Mouse (Mus musculus) retina, embryonic 14.5 days (tissue): ENCODE measurements around the gene Ndrg2.
A peak's percentile ranks its signal among the peaks of the same experiment; 100 is the strongest.

Experiments
- DNase-seq: peaks from one replicate; pipeline ENCODE4 v3.0.0-alpha.2; 2015; ENCODE audit warnings: low spot score

The Ndrg2 gene

DNA sequence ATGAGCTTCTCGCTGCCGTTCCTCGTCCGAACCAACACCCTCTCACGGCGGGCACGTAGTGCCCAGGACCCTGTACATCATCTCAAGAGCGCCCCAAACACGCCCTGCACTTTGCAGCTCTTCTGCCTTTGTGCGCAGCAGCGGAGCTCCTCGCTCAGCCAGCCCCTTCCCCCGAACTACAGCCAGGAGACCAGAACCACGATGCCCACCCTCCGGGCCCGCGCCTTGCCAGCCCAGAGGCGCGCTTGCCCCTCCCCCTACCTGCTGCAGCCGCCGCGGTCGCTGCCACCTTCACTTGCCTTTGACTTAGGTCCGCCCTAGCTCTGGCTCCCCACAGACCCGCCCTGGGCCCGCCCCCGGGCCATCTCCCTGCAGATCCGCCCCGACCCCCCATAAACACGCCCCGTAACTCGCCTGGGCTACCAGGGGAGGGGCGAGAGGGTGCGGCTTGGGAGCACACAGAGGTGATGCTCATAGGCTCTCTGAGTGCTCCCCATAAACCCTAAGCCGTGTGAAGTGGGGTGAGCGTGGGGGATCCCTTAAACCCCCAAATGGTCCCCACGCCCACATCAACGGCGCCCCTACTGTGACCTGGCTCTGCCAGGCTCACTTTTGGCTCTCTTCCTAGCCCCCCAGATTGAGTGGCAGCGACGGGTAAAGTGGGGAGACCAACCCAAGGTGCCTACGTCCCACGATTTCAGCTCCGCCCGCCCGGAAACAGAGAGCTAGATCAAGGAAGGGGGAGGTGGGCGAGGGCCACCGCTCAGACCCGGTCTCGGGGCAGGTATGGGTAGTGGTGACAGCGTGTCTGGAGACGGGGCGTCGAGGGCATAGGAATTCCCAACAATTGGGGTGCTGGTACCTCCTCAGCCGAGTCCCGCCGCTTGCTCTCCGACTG, 647 bp downstream of the Ndrg2 start:
- peak; percentile 55 for DNase-seq

DNA sequence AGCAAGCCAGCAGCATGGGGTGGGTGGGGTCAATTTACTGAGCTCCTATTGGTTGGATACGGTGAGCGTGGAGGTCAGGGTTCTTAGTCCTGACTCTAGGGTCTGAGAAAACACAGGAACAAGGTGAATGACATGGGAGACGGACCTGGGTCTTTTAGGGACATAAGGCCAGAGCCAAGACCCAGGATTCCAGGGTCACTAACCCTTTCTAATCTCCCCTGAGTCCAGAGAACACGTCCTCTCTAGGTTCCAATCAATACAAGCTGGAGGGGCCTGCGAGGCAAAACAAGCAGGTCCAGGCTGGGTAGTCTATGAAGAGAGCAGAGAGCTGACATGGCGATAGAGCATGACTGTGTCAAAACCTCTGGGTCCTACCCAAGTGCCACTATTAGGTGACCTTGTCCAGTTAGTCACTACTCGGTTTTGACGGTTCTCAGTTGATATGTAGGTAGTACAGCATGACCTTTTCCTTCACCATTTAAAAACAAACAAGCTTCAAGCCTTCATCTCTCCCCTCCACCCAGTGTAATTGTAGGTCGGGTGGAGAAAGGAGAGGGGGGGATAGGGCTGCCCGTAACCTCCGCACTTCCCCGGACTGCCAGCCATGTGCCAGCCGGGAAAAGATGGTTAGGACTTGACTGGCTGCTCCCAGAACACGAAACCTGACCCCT, 1.4 kb downstream of the Ndrg2 start:
- DNase-seq = peak; percentile 27

- no peak for DNase-seq
Measured at GRCm38 (mm10) chr14:51911301-51911700, 2.7 kb downstream of the Ndrg2 start.

GRCm38 (mm10) chr14:51906102-51906501, 7.9 kb downstream of the Ndrg2 start:
- no peak for DNase-seq

DNA sequence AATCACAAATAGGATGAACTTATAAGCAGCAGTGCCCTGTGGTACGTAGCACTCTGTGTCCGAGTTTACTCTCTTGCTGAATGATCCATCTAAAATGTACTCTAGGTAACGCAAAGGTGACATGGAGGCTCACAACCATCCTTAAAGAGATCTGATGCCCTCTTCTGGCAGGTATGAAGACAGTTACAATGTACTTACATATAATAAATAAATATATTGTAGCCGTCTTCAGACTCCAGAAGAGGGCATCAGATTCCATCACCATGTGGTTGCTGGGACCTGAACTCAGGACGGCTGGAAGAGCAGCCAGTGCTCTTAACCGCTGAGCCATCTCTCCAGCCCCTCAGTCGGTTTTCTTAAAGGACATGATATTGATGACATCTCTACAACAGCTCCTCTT, 9.3 kb downstream of the Ndrg2 start:
- DNase-seq = no peak

- DNase-seq = no peak
Measured at GRCm38 (mm10) chr14:51903782-51904181, 10.2 kb downstream of the Ndrg2 start.

DNA sequence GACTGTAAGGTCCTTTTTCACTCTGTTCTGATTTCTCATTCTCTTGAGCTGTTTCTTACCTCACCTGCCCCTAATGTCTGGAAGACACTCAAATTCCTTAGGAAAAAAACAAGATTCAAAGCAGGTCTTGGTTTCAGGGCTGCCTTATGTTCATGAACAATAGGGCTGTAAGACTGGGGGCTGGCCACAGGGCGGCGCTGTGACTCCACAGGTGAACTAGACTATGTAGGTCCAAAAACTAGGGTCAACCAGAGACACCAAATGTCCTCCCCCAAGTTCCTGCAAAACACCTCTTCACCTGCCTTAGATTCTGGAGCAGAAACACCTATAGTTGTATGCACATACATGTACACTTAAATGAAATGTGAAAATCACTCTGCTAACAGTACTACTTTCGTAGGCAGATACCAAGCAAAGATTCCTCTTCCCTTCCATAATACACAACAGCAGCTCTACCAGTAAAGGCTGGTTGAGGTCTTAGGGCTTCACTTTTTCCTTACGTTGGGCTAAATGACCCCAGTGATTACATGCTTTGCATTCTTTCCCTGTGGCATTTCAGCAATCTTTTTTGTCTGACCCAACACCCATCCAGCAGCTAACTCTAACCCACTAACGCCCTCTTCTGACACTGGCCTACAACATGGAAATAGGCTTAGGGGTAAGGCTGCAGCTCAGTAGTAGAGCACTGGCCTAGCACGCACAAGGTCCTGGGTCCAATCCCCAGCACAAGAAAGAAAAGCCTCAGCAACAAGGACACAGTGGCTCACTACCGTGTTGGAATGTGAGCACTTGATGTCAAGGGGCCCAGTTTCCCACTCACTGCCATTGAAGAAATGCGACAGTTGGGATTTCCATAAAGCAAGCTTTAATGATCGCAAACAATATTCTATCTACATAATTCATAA, 10.9 kb downstream of the Ndrg2 start:
- DNase-seq = peak; percentile 86

DNA sequence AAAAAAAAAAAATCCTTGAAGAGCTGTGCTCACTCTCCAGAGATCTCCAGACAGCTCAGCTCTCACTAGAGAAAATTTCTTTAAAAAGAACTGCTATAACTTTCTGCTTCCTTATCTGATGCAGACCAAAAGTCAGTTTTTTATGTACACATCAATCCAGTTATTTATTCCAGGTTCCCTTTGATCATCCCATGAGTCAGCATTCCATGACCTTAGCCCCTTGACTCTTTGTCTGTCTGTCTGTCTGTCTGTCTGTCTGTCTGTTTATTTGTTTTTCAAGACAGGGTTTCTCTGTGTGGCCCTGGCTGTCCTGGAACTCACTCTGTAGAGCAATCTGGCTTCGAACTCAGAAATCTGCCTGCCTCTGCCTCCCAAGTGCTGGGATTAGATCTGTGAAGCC, 14.6 kb downstream of the Ndrg2 start:
- no peak for DNase-seq

DNA sequence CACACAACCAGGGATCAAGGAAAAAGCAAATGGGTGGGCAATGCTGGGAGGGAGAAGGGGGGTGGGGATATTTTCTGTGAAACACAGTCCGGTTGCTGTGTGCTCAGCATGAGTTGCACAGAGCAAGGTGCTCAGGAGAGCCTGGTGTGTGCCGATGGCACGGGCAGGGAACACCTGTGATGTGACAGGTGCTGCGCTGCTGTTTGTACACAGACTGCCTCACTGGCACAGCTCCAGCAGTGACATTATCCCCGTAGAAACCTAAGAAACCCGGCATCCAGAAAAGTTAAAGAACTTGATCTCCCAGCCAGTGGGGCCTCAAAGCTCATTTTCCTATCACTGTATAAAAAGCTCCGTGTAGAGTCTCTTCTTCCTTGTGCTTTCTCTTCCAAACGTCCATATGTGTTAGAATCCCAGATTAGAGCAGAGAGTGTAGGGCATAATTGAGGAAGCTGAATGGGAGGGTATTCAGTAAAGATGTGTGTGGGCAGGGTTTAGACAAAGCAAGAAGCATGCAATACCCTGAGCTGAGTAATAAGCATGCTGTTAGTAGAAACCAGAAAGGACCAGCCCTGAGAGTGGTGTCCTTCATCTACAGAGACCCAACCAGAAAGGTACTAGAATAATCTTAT, 17.3 kb downstream of the Ndrg2 start:
- no peak for DNase-seq

- DNase-seq = no peak
Measured at GRCm38 (mm10) chr14:51896019-51896418, 17.9 kb downstream of the Ndrg2 start.

- DNase-seq = no peak
Measured at GRCm38 (mm10) chr14:51895071-51895470, 18.9 kb downstream of the Ndrg2 start.

DNA sequence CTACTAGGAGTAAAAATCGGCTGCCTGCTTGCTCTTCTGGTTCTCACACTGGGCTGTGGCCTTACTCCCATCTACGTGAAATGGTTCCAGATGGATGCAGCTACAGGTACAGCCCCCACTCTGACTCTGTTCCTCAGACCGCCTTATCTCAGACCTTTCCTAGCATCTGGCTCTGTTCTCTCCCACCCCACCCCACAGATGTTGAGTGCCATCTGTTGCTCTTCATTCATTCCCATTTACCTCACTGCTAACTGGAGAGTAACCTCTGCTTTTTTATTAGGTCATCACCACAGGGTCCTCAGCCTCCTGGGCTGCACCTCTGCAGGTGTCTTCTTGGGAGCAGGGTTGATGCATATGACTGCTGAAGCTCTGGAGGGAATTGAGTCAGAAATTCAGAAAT, 20.1 kb downstream of the Ndrg2 start:
- no peak for DNase-seq

GRCm38 (mm10) chr14:51893094-51893794, 20.7 kb downstream of the Ndrg2 start:
- DNase-seq = no peak

GRCm38 (mm10) chr14:51892191-51892939, 21.6 kb downstream of the Ndrg2 start, which contains the start of gene Slc39a2:
TSS of gene Slc39a2 (plus strand) at chr14:51892889.
- no peak for DNase-seq

- no peak for DNase-seq
Measured at GRCm38 (mm10) chr14:51889833-51890232, 24.1 kb downstream of the Ndrg2 start.

GRCm38 (mm10) chr14:51886051-51886450, 27.9 kb downstream of the Ndrg2 start:
- no peak for DNase-seq

- peak; percentile 96 for DNase-seq
Measured at GRCm38 (mm10) chr14:51884598-51885331, 29.2 kb downstream of the Ndrg2 start, which contains the start of gene Mettl17. TSS of gene Mettl17 (plus strand) at chr14:51884842.

DNA sequence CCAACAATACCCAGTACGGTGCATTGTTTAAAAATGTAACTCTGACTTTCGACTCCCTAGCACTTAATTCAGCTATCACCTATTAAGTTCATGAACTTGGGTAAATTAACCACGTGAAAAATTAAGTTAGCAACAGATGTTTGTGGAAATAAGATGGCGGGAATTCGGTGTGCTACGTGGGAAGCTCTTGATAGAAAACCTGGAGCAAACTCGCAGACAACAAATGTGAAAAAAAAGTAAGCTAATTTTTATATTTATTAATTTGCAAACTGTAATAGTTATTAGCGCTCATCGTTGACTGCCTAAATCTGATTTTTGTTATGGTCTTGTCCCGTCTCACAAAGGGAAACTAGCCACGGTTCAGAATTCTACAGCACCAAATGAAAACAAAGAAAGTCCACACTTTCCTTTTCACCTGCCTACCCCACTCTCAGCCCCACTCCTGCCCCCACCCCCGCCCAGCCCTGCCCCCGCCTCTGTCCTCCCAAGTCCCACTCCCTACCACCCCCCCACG, 29.9 kb downstream of the Ndrg2 start:
- peak; percentile 57 for DNase-seq

DNA sequence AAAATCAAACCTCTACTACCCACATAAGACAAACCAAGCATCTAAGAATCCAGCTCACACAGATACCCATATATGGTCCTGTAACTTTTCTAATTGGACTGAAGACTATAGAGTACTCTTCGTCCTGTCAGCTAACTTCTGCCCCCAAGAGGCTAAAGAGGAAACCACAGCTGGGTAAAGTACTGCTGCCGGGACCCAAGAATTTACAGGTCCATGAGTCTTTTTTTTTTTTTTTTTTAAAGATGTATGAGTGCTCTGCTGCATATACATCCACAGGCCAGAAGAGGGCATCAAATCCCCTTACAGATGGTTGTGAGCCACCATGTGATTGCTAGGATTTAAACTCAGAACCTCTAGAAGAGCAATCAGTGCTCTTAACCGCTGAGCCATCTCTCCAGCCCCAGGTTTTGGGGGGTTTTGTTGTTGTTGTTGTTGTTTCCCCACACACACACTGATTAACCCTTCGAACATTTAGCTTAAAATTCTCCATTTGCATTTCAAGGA, 30.4 kb downstream of the Ndrg2 start:
- peak; percentile 84 for DNase-seq
